Mouse (Mus musculus) mesoderm, embryonic 11.5 days (tissue): ENCODE results near the gene Prr12.
A peak's percentile ranks its signal among the peaks of the same experiment; 100 is the strongest.
"Not testable (repeated sequence)": the region's sequence is repeated elsewhere in the genome, so short reads cannot be mapped to it uniquely, and the experiment has no call there.

Source experiments
- DNase-seq: peaks from one replicate; pipeline ENCODE4 v3.0.0-alpha.2; 2012; ENCODE audit warnings: low read depth, low spot score

Prr12 gene

DNA sequence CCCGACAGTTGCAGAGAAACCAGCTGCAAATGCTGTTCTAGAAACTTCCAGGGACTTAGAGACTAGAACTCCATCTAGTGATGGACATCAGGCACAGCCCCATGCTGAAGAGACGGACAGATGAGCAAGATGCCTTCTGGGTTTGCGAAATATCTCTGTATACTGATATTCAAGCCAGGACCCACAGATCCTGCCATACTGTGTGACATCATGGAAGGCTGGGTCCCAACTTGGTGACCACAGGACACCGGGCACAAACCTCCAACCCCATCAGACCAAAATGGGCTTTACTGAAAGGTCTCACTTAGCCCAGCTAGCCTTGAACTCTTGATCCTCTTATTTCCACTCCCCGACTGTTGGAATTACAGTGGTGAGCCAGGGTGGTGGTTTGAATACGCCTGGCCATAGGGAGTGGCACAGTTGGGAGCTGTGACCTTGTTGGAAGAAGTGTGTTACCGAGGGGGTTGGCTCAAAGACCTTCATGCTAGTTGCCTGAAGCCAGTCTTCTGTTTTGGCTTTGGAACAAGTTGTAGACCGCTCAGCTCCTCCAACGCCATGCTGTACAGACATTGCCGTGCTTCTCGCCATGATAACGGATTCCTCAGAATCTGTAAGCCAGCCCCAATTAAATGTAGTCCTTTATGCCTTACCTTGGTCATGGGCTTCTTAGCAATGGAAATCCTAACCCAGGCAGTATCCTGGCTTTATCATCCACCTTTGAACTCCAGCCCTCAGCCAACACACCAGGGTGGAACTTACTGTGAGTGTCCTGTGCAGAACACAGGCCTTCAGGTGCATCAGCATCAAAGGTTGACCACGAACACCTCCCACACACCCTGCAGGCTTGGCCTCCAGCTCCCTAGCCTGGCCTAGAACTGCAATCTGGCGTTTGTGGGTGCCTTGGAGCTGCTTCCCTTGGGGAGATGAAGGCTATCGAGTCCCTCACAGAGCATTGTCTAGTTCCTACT is 28.1 kb downstream of the Prr12 start:
- DNase-seq: no peak

DNA sequence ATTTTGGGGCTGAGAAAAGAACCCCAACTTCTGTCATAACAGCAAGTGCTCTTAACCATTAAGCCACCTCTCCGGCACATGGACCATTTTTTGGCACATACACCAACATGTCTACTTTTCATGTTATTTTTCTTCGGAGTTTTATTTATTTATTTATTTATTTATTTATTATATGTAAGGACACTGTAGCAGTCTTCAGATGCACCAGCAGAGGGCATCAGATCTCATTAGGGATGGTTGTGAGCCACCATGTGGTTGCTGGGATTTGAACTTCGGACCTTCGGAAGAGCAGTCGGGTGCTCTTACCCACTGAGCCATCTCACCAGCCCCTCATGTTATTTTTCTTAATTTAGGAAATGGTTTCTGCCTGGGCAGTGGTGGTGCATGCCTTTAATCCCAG is 29.0 kb downstream of the Prr12 start:
- DNase-seq: not testable (repeated sequence)

- no peak for DNase-seq
Measured at GRCm38 (mm10) chr7:45020225-45020624, 32.5 kb downstream of the Prr12 start.

GRCm38 (mm10) chr7:45019031-45019571 is 33.6 kb downstream of the Prr12 start:
- DNase-seq: no peak

- peak; percentile 97 for DNase-seq
Measured at GRCm38 (mm10) chr7:45017242-45018061, 35.2 kb downstream of the Prr12 start, which contains the start of gene Rras. Gene Rras (plus strand): TSS chr7:45017961.

DNA sequence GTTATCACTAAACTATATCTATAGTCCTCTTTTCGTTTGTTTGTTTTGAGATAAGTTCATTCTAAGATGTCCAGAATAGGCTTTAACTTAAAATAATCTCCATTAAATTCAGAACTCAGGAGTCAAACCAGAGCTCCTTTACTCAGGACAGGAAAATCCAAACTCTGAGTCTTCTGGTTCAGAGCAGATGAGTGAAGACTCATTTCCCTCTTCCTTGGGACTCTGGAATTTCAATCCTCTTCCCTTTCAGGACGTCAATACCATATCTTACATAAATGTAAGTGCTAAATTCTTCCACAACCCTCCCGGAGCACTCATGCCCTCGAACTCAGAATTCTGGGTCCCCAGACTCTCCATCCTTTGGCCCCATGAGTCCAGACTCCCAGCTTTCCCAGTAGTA is 35.9 kb downstream of the Prr12 start:
- no peak for DNase-seq

DNA sequence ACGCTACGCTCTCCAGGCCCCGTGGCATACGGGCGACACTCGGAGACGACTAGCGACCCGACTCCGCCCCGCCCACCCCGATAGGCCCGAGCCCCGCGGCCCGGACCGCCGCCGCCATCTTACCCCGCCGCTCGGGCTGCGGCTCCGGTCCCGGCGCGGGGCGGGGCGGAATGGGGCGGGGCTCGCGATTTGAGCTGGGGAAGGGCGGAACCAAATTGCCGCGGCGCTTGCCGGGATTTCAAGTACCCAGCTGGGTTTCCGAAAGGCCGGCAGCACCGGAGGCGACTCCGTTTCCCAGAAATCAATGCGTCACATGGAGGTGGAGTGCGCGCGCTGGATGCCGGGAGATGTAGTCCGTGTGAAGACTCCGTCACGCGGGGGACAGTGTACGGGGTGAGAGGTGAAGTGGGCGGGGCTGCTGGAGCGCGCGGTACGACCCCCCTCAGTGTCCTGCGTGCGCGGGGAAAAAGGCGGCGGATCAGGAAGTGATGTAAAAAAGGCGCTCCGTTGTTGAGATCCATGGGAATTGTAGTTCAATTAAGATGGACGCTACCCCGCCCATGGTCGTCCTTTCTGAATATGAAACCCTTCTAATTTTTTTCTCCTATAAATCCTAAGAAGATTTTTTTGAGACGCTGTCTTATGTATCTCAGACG is 36.6 kb downstream of the Prr12 start, which contains the start of gene Scaf1:
Gene Scaf1, minus strand, starts transcription at position 407 of the 656 bp plus-strand sequence.
- DNase-seq: peak; percentile 99

GRCm38 (mm10) chr7:45015344-45015956 is 37.2 kb downstream of the Prr12 start:
- DNase-seq: peak; percentile 20

DNA sequence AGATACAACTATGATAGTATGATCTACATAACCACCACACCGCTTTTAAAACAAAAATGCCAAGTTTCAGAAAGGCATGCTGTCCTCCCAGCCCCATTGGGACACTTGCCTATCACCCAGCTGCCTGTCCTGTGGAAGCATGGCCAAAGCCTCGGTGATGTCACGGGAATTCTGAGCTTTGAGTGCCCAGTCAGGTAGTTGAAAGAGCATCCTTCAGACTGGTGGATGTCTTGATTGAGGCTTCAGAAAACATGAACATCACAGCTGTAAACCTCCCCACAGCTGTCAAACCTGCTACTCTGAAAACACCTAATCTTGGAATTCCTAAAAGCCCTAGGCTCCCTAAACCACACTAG is 38.6 kb downstream of the Prr12 start:
- DNase-seq: no peak

GRCm38 (mm10) chr7:45013366-45014095 is 39.1 kb downstream of the Prr12 start:
- DNase-seq: no peak

DNA sequence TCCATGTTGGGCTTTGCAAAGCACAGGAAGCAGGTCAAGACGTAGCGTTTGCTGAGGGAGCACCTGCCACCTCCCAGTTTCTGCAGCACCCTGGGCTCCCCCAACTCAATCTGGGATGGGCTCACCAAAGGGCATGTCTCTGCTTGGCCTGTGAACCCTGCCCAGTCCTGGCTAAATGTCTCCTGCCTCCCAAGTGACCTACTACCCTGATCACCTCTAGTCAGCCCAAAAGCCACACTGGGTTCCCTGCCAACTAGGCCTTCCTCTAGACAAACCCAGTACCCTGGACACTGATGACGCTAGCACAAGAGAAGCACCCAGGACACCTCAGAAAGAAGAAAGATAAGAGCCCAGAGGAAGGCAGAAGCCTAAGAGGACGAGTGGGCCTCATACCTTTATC is 39.9 kb downstream of the Prr12 start:
- no peak for DNase-seq

GRCm38 (mm10) chr7:45012011-45012410 is 40.7 kb downstream of the Prr12 start:
- no peak for DNase-seq

DNA sequence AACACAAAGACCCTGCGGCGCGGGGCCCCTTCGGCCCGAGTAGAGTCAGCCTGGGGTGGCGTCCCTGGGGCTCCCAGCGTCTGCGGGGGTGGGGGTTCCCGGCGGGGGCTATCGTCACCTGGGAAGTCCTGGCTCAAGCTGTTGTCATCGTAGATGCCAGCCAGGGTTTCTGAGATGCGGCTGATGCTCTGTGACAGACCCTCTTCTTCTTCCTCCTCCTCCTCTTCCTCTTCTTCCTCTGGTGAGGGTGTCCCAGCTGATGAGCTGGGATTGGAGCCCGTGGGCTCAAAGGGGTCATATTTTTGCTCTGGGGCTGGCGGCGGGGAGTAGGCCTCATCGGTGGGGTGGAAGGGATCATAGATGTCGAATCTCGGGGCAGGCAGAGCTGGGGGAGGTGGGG is 44.3 kb downstream of the Prr12 start:
- no peak for DNase-seq

DNA sequence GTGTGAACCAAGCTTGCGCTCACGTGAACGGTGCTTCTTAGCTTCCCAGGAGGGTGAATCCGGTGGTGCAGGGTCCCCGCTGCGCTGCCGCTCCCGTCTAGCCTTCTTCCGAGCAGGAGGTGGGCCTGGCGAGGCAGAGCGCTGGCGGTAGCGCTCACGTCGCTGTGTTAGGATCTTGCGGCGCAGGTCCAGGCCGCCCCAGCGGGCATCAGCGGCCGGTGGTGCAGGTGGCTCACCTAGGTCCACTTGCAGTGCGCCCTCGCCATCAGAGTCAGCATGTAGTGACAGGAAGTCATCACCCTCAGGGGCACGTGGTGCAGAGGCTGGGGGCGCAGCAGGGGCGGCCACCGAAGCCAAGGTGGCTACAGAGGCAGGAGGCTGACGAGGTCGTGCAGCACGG is 44.8 kb downstream of the Prr12 start:
- DNase-seq: no peak

- no peak for DNase-seq
Measured at GRCm38 (mm10) chr7:45007141-45007540, 45.5 kb downstream of the Prr12 start.

GRCm38 (mm10) chr7:45006503-45006902 is 46.2 kb downstream of the Prr12 start:
- no peak for DNase-seq

- no peak for DNase-seq
Measured at GRCm38 (mm10) chr7:45005321-45005992, 47.2 kb downstream of the Prr12 start.

- no peak for DNase-seq
Measured at GRCm38 (mm10) chr7:45004546-45004945, 48.1 kb downstream of the Prr12 start.

DNA sequence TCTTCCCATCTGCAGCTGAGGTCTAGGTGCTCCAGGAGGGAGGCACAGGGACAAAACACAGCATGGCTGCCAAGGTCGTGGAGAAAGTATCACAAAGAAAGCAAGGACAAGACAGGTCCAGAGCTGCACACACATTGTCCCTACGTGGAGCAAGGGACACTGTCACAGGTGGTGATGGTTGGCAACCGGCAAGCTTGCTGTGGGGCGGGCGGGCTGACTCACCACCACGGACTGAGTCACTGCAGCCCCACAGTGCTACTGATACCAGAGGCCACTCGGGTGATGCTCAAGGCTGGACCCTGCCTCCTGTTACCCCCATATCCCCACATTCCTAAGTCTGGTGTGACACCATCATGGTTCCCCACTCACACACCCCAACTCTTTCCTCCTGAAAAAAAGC is 50.2 kb downstream of the Prr12 start:
- DNase-seq: no peak

DNA sequence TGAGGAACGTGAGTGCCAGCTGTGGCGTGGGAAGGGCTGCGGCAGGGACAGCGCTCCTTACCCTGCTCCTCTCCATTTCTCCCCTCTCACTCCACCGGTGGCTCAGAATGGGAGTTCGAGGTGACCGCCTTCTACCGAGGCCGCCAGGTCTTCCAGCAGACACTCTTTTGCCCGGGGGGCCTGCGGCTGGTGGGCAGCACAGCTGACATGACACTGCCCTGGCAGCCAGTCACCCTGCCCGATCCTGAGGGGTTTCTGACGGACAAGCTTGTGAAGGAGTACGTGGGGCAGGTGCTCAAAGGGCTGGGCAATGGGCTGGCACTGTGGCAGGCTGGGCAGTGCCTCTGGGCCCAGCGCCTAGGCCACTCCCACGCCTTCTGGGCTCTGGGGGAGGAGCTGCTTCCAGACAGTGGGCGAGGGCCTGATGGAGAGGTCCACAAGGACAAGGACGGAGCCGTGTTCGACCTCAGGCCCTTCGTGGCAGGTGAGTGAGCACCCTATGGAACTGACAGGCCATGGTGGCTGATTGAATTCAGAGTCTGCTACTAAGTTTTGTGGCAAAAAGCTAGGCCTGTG is 52.1 kb downstream of the Prr12 start:
- no peak for DNase-seq
